Mouse (Mus musculus): ENCODE data around the gene Gm45618. TPM values are rescaled to one million over a fixed set of nuclear protein-coding genes. Genes with fewer than 3 reads are reported as not detected.

Gene Gm45618
- polyA plus RNA-seq, 1 experiment = not detected

DNA sequence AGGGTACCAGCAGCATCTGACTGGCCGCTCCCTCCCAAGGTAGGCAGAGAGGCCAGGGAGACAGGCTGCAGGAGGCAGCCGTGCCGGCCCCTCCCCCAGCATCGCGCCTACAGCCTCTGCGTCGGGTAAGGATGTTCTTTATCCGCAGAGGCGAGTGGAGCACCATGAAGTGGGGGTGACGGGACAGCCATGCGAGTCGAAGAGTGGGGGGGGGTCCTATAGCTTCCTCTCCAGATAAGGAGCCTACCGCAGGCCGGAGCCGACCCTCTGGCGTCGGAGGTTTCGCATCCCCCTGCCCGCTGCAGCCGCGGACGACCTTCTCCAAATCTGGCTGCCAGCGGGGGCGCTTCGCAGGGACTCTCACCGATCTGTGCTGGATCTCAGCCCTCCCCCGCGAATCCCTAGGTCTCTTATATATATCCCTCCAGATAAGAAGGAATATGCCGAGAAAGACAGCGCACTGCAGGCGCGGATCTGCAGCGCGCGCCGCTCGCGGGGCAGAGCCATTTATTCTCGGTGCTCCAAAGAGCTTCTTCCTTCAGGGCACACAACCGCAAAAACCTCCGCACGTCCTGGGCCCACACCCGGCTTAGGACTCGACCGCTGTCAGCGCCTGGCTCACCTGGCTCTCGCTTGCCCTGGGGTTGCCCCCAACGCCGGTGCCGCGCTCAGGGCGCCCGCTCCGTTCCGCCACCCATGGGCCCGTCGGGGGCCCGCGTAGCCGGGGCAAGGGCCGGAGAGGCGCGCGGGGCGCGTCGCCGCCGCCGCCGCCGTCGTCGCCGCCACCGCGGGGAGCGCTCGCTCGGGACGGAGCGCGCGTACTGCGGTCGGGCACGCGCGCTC is 26.0 kb downstream of the Gm45618 start:
- peak; percentile 25; the same call in 1 of the 2 replicates for TF ChIP-seq POLR2A (IDR thresholded peaks at IDR 0.05; ENCODE audit: extremely low read depth, insufficient read depth, low read length)
- TF ChIP-seq CTCF (IDR thresholded peaks at IDR 0.05; ENCODE audit: extremely low read depth, insufficient read depth, low read length) = no peak
- peak overlapping the region; percentile 100 for H3K27ac ChIP-seq (ENCODE audit: insufficient read depth, low read length)
- H3K4me3 ChIP-seq (ENCODE audit: insufficient read depth, low read length) = peak overlapping the region; percentile 80
- H3K4me1 ChIP-seq (ENCODE audit: control insufficient read depth, insufficient read depth, low read length) = peaks cover 15% of the 10 kb centered on the region

GRCm38 (mm10) chr7:142093696-142094240 is 26.8 kb downstream of the Gm45618 start:
- H3K4me1 ChIP-seq (ENCODE audit: control insufficient read depth, insufficient read depth, low read length) = peaks cover 15% of the 10 kb centered on the region
- TF ChIP-seq CTCF (IDR thresholded peaks at IDR 0.05; ENCODE audit: extremely low read depth, insufficient read depth, low read length) (no peak), POLR2A (IDR thresholded peaks at IDR 0.05; ENCODE audit: extremely low read depth, insufficient read depth, low read length) (no peak)
- H3K4me3 ChIP-seq (ENCODE audit: insufficient read depth, low read length) = peak overlapping the region; percentile 80

DNA sequence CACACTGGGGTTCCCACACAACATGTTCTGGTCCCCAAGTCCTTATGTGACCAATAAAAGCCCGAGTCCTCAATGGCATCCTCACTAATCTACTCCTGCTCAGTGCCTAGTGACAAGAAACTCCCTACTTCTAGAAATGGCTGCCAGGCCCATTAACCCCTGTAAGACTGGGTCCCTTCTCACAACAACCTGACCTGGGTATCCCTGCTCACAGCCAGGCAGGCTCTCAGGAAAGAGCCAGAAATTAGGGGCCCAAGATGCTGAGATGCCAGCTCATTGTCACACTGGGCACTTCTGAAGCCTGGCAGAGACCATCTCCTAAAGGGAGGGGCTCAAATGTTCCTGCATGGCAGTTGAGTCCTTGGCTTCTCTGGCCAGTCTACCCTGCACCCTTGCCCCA is 27.5 kb downstream of the Gm45618 start:
- peaks cover 15% of the 10 kb centered on the region for H3K4me1 ChIP-seq (ENCODE audit: control insufficient read depth, insufficient read depth, low read length)
- no peak overlapping the region for H3K27ac ChIP-seq (ENCODE audit: insufficient read depth, low read length)

More at GRCm38 (mm10) chr7:142093696-142094240, 26.8 kb downstream of the Gm45618 start:
- H3K27ac ChIP-seq (ENCODE audit: insufficient read depth, low read length) = peak overlapping the region; percentile 100

GRCm38 (mm10) chr7:142091848-142092247 is 28.7 kb downstream of the Gm45618 start:
- Histone ChIP-seq H3K4me1 (ENCODE audit: control insufficient read depth, insufficient read depth, low read length) (peaks cover 15% of the 10 kb centered on the region), H3K4me3 (ENCODE audit: insufficient read depth, low read length) (peak overlapping the region; percentile 80), H3K27ac (ENCODE audit: insufficient read depth, low read length) (no peak overlapping the region)
- peak; percentile 37; the same call in 1 of the 2 replicates for TF ChIP-seq POLR2A (IDR thresholded peaks at IDR 0.05; ENCODE audit: extremely low read depth, insufficient read depth, low read length)
- no peak for TF ChIP-seq CTCF (IDR thresholded peaks at IDR 0.05; ENCODE audit: extremely low read depth, insufficient read depth, low read length)

More for the DNA sequence above, 27.5 kb downstream of the Gm45618 start:
- peak overlapping the region; percentile 80 for H3K4me3 ChIP-seq (ENCODE audit: insufficient read depth, low read length)
- TF ChIP-seq CTCF (IDR thresholded peaks at IDR 0.05; ENCODE audit: extremely low read depth, insufficient read depth, low read length) = no peak
- TF ChIP-seq POLR2A (IDR thresholded peaks at IDR 0.05; ENCODE audit: extremely low read depth, insufficient read depth, low read length) = 0 out of 2 replicates have a peak, but pooled peaks have one; percentile 21

GRCm38 (mm10) chr7:142089648-142090447 is 30.7 kb downstream of the Gm45618 start:
- Histone ChIP-seq H3K4me3 (ENCODE audit: insufficient read depth, low read length) (no peak overlapping the region), H3K4me1 (ENCODE audit: control insufficient read depth, insufficient read depth, low read length) (peaks cover 18% of the 10 kb centered on the region), H3K27ac (ENCODE audit: insufficient read depth, low read length) (no peak overlapping the region)
- no peak for TF ChIP-seq POLR2A (IDR thresholded peaks at IDR 0.05; ENCODE audit: extremely low read depth, insufficient read depth, low read length)
- no peak for TF ChIP-seq CTCF (IDR thresholded peaks at IDR 0.05; ENCODE audit: extremely low read depth, insufficient read depth, low read length)

DNA sequence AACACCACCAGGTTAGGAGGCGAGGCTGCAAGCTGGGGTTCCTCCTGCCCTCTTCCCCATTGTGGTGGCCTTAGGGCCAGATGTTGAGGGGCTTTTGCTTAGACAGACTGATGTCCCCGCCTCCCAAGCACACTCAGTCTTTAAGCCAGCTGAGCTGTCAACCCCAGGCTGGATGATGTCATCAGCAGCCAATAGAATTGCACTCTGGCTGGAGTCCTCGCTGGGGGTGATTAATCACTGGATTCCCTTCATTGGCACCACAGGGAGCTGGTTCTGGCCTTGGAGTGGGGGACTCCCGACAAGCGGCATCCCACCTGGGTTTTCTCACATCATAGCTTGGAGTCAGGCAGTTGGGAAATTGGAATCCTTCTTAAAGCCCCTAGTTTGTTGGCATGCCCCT is 31.6 kb downstream of the Gm45618 start:
- H3K27ac ChIP-seq (ENCODE audit: insufficient read depth, low read length) = no peak overlapping the region
- H3K4me1 ChIP-seq (ENCODE audit: control insufficient read depth, insufficient read depth, low read length) = peaks cover 21% of the 10 kb centered on the region
- H3K4me3 ChIP-seq (ENCODE audit: insufficient read depth, low read length) = no peak overlapping the region
- no peak for TF ChIP-seq CTCF (IDR thresholded peaks at IDR 0.05; ENCODE audit: extremely low read depth, insufficient read depth, low read length)
- TF ChIP-seq POLR2A (IDR thresholded peaks at IDR 0.05; ENCODE audit: extremely low read depth, insufficient read depth, low read length) = no peak

- Histone ChIP-seq H3K4me3 (ENCODE audit: insufficient read depth, low read length) (no peak overlapping the region), H3K4me1 (ENCODE audit: control insufficient read depth, insufficient read depth, low read length) (peaks cover 19% of the 10 kb centered on the region), H3K27ac (ENCODE audit: insufficient read depth, low read length) (no peak overlapping the region)
- TF ChIP-seq POLR2A (IDR thresholded peaks at IDR 0.05; ENCODE audit: extremely low read depth, insufficient read depth, low read length) = no peak
- no peak for TF ChIP-seq CTCF (IDR thresholded peaks at IDR 0.05; ENCODE audit: extremely low read depth, insufficient read depth, low read length)
These were observed 33.4 kb downstream of the Gm45618 start for GRCm38 (mm10) chr7:142087069-142087652.

- no peak overlapping the region for H3K27ac ChIP-seq (ENCODE audit: insufficient read depth, low read length)
- H3K4me1 ChIP-seq (ENCODE audit: control insufficient read depth, insufficient read depth, low read length) = peaks cover 17% of the 10 kb centered on the region
- TF ChIP-seq CTCF (IDR thresholded peaks at IDR 0.05; ENCODE audit: extremely low read depth, insufficient read depth, low read length) = no peak
- no peak for TF ChIP-seq POLR2A (IDR thresholded peaks at IDR 0.05; ENCODE audit: extremely low read depth, insufficient read depth, low read length)
These were observed 34.2 kb downstream of the Gm45618 start for GRCm38 (mm10) chr7:142086159-142086905.

More at GRCm38 (mm10) chr7:142086159-142086905, 34.2 kb downstream of the Gm45618 start:
- H3K4me3 ChIP-seq (ENCODE audit: insufficient read depth, low read length) = no peak overlapping the region

All from cortical plate, adult 2 months (tissue).